Mouse (Mus musculus) embryonic facial prominence, embryonic 11.5 days (tissue): Measurements from ENCODE around the gene Thbs2. TPM values are rescaled to one million over a fixed set of nuclear protein-coding genes. Genes with fewer than 3 reads are reported as not detected.
"Not testable (repeated sequence)": the region's sequence is repeated elsewhere in the genome, so short reads cannot be mapped to it uniquely, and the experiment has no call there.

Source experiments
- ATAC-seq: fragments of 200-750 bp; cut with Nextera tagmentation; replicated peaks from 2 replicates; pipeline ENCODE4 v1.8.0; 2017; ENCODE audit warnings: low read depth; ENCODE audit not compliant: insufficient number of reproducible peaks, low FRiP score, low TSS enrichment
- DNase-seq: peaks from one replicate; pipeline ENCODE4 v3.0.0-alpha.2; 2015; ENCODE audit warnings: low spot score
- H3K27ac ChIP-seq: fragments of 300-500 bp; sonication (generic); replicated peaks from 2 replicates; pipeline ENCODE4 v1.5.1; 2014; ENCODE audit warnings: mild to moderate bottlenecking, low read depth, low read length, control low read depth
- H3K27me3 ChIP-seq: fragments of 300-500 bp; sonication (generic); 2 replicates; pipeline ENCODE4 v1.6.1; 2014; ENCODE audit warnings: mild to moderate bottlenecking, low read length, moderate library complexity, mixed read lengths; ENCODE audit not compliant: control insufficient read depth, insufficient read depth
- H3K36me3 ChIP-seq: fragments of 300-500 bp; sonication (generic); replicated peaks from 2 replicates; pipeline ENCODE4 v1.6.1; 2014; ENCODE audit warnings: low read depth, mild to moderate bottlenecking, low read length, moderate library complexity, mixed read lengths; ENCODE audit not compliant: control insufficient read depth, insufficient read depth
- H3K4me1 ChIP-seq: fragments of 300-500 bp; sonication (generic); 2 replicates; pipeline ENCODE4 v1.6.1; 2014; ENCODE audit warnings: low read length, mixed read lengths; ENCODE audit not compliant: control insufficient read depth, insufficient read depth
- H3K4me2 ChIP-seq: fragments of 300-500 bp; sonication (generic); 2 replicates; pipeline ENCODE4 v1.6.1; 2014; ENCODE audit warnings: low read depth, mild to moderate bottlenecking, control low read depth, low read length, moderate library complexity
- H3K4me3 ChIP-seq: fragments of 300-500 bp; sonication (generic); 2 replicates; pipeline ENCODE4 v1.5.1; 2014; ENCODE audit warnings: low read depth, low read length, control low read depth
- H3K9ac ChIP-seq: fragments of 300-500 bp; sonication (generic); replicated peaks from 2 replicates; pipeline ENCODE4 v1.6.1; 2014; ENCODE audit warnings: mild to moderate bottlenecking, control low read depth, low read length
- H3K9me3 ChIP-seq: fragments of 300-500 bp; sonication (generic); replicated peaks from 2 replicates; pipeline ENCODE4 v1.6.1; 2016; ENCODE audit warnings: mild to moderate bottlenecking, low read length, inconsistent platforms, mixed read lengths; ENCODE audit not compliant: control insufficient read depth
- WGBS: fragments of 180-500 bp; shearing (Covaris S2); extraction: QIAGEN DNeasy Blood & Tissue Kit; methylation state at CpG from one replicate; pipeline ENCODE4 v1.1.7; 2014; 5-methylcytosine and 5-hydroxymethylcytosine counted together
- polyA plus RNA-seq: library from polyadenylated mRNA; unstranded; fragments of >200 nt; fragmentation: Nextera tagmentation; extraction: Ambion mirVana; gene quantifications from 2 replicates; pipeline ENCODE4 v1.2.1, GENCODE M21; 2014

Thbs2 gene
- polyA plus RNA-seq, 1 experiment from 2014 or later: 5.9 TPM

GRCm38 (mm10) chr17:14627828-14628338 is 66.2 kb downstream of the Thbs2 start:
- Histone ChIP-seq H3K27me3 (no peaks in the 10 kb centered on the region), H3K4me2 (no peak overlapping the region; the same call in 1 of the 2 replicates), H3K36me3 (no peaks in the 10 kb centered on the region), H3K9ac (no peak overlapping the region), H3K9me3 (no peaks in the 10 kb centered on the region), H3K4me1 (no peaks in the 10 kb centered on the region), H3K27ac (0 out of 2 replicates have a peak overlapping the region, but pooled peaks have one; percentile 35), H3K4me3 (no peak overlapping the region)
- ATAC-seq (no peak), DNase-seq (peak; percentile 48)
- WGBS: 57% methylated on average over 12 of the region's 12 CpGs

- peak; percentile 66 for DNase-seq
- H3K27ac ChIP-seq: no peak overlapping the region; the same call in 1 of the 2 replicates
- H3K9me3 ChIP-seq: no peaks in the 10 kb centered on the region
- peak overlapping the region; percentile 41; the same call in 1 of the 2 replicates for H3K9ac ChIP-seq
- no peak for ATAC-seq
- no peak overlapping the region for H3K4me3 ChIP-seq
- H3K36me3 ChIP-seq: no peaks in the 10 kb centered on the region
- peak overlapping the region; percentile 23 for H3K4me2 ChIP-seq
- no peaks in the 10 kb centered on the region for H3K27me3 ChIP-seq
- no peaks in the 10 kb centered on the region for H3K4me1 ChIP-seq
- whole genome bisulfite sequencing: 23% methylated on average over 8 of the region's 8 CpGs
Observed at GRCm38 (mm10) chr17:14624433-14624832, 69.6 kb downstream of the Thbs2 start.

- not testable (repeated sequence) for H3K4me2 ChIP-seq, H3K4me3 ChIP-seq, H3K9ac ChIP-seq, H3K4me1 ChIP-seq, ATAC-seq, H3K27me3 ChIP-seq, H3K36me3 ChIP-seq, H3K27ac ChIP-seq, H3K9me3 ChIP-seq, DNase-seq
Observed at GRCm38 (mm10) chr17:14621006-14621405, 73.0 kb downstream of the Thbs2 start.

- no peak overlapping the region for H3K4me3 ChIP-seq
- H3K27me3 ChIP-seq: no peaks in the 10 kb centered on the region
- no peak for ATAC-seq
- no peaks in the 10 kb centered on the region for H3K36me3 ChIP-seq
- 85% methylated on average over 3 of the region's 3 CpGs for WGBS
- H3K9me3 ChIP-seq: no peaks in the 10 kb centered on the region
- no peak overlapping the region for H3K4me2 ChIP-seq
- H3K9ac ChIP-seq: no peak overlapping the region
- no peak overlapping the region for H3K27ac ChIP-seq
- no peak for DNase-seq
- H3K4me1 ChIP-seq: no peaks in the 10 kb centered on the region
Observed at GRCm38 (mm10) chr17:14620037-14620436, 74.0 kb downstream of the Thbs2 start.

GRCm38 (mm10) chr17:14619038-14619437 is 75.0 kb downstream of the Thbs2 start:
- Histone ChIP-seq H3K9ac (no peak overlapping the region), H3K9me3 (no peaks in the 10 kb centered on the region), H3K4me3 (no peak overlapping the region), H3K27ac (no peak overlapping the region), H3K4me2 (no peak overlapping the region), H3K4me1 (no peaks in the 10 kb centered on the region), H3K27me3 (no peaks in the 10 kb centered on the region), H3K36me3 (no peaks in the 10 kb centered on the region)
- DNase-seq (no peak), ATAC-seq (no peak)
- WGBS: 76% methylated on average over 4 of the region's 4 CpGs

Other genes with a start within 250 kb of the Thbs2 start
- 4.2 and 4.6 TPM in 2 replicates for gene Wdr27, start 248.9 kb upstream of the Thbs2 start, polyA plus RNA-seq
- 32.1 and 33.9 TPM in 2 replicates for gene 1600012H06Rik, start 248.9 kb upstream of the Thbs2 start, polyA plus RNA-seq